Mouse (Mus musculus): ENCODE data around the gene Cryba1.

Cryba1 gene

GRCm38 (mm10) chr11:77719055-77719454, 6.0 kb downstream of the Cryba1 start:
- DNase-seq (ENCODE audit: low read depth, low spot score): no peak

GRCm38 (mm10) chr11:77713736-77714135, 11.3 kb downstream of the Cryba1 start:
- DNase-seq (ENCODE audit: low read depth, low spot score): no peak

GRCm38 (mm10) chr11:77709039-77709438, 16.0 kb downstream of the Cryba1 start:
- DNase-seq (ENCODE audit: low read depth, low spot score): no peak

GRCm38 (mm10) chr11:77705920-77706319, 19.2 kb downstream of the Cryba1 start:
- DNase-seq (ENCODE audit: low read depth, low spot score): no peak

GRCm38 (mm10) chr11:77697232-77697631, 27.9 kb downstream of the Cryba1 start:
- no peak for DNase-seq (ENCODE audit: low read depth, low spot score)

GRCm38 (mm10) chr11:77693026-77693425, 32.1 kb downstream of the Cryba1 start:
- no peak for DNase-seq (ENCODE audit: low read depth, low spot score)

- DNase-seq (ENCODE audit: low read depth, low spot score): peak; percentile 61
Measured at GRCm38 (mm10) chr11:77687541-77688131, 37.4 kb downstream of the Cryba1 start.

- peak; percentile 76 for DNase-seq (ENCODE audit: low read depth, low spot score)
Measured at GRCm38 (mm10) chr11:77686841-77687540, 38.1 kb downstream of the Cryba1 start.

GRCm38 (mm10) chr11:77686346-77686840, 38.7 kb downstream of the Cryba1 start:
- DNase-seq (ENCODE audit: low read depth, low spot score): no peak

- DNase-seq (ENCODE audit: low read depth, low spot score): peak; percentile 99
Measured at GRCm38 (mm10) chr11:77685383-77686265, 39.5 kb downstream of the Cryba1 start, which contains the start of gene Nufip2. Gene Nufip2 (plus strand): TSS chr11:77686155.

- no peak for DNase-seq (ENCODE audit: low read depth, low spot score)
Measured at GRCm38 (mm10) chr11:77684896-77685295, 40.2 kb downstream of the Cryba1 start.

GRCm38 (mm10) chr11:77680018-77680417, 45.1 kb downstream of the Cryba1 start:
- no peak for DNase-seq (ENCODE audit: low read depth, low spot score)

- DNase-seq (ENCODE audit: low read depth, low spot score): peak; percentile 20
Measured at GRCm38 (mm10) chr11:77673428-77673991, 51.6 kb downstream of the Cryba1 start.

GRCm38 (mm10) chr11:77672746-77673145, 52.3 kb downstream of the Cryba1 start:
- DNase-seq (ENCODE audit: low read depth, low spot score): no peak
